Mouse (Mus musculus) liver, adult 2 months (tissue): Measurements from ENCODE around the gene Relt.

Experiments
- CTCF ChIP-seq: fragments of 200-500 bp; IDR thresholded peaks from 2 replicates; pipeline ENCODE4 v1.5.1; 2011; ENCODE audit warnings: low read depth, low read length, control low read depth
- POLR2A ChIP-seq: fragments of 200-500 bp; IDR thresholded peaks from 2 replicates; pipeline ENCODE4 v1.6.1; 2011; ENCODE audit warnings: low read length, control low read depth; ENCODE audit not compliant: insufficient read depth; ENCODE audit errors: extremely low read depth

- TF ChIP-seq POLR2A = no peak
- TF ChIP-seq CTCF = no peak
Measured at GRCm38 (mm10) chr7:100845026-100845400, 18.2 kb downstream of the Relt start.
